11 mouse cellular contexts compared by ENCODE assay signal in the genomic region with DNA sequence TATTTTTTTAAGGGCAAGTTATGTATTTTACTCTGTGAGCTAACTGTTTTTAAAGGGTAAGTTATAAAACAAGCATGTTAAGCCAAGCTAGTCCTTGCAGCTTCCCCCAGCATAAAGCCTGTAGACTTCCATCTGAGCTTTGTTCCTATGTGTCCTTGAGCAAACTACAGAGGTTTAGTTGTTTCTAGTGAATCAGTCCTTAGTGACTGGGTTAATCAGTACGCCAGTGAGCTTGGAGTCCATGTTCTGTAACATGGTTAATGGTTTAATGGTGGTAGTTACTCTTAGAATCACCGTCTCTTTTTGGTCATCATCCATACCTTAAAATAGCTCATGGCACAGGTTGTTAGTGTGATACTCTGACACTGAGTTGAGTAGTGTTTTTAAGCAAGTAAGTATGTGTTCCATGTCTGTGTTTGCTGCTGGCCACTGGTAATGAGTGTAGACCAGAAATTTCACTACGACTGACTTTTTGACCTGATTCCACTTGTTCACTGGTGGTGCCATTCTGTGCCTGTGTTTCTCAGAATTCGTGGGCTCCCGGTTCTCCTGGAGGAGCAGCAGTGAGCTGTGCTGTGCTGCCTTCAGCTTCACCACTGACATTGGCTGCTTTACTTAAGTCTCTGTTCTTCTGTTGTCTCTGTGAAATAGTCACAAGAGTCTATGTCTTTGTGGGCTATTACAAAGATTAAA.
"Had no signal": no experiment of that assay in that cellular context is flagged by ENCODE, and none has a peak within 500 bp of the region (broad histone marks: within the 10 kb centered on the region; RNA-seq: fewer than 3 reads in every experiment).

No protein-coding gene starts in this region.

- H3K27ac ChIP-seq: intestine, embryonic 15.5 days; left cerebral cortex, adult 2 months; limb, embryonic 10.5 days; midbrain, embryonic 13.5 days; stomach, embryonic 15.5 days had no signal

- H3K4me2 ChIP-seq: intestine, embryonic 15.5 days; midbrain, embryonic 13.5 days; stomach, embryonic 15.5 days had no signal

- H3K4me3 ChIP-seq: intestine, embryonic 15.5 days; left cerebral cortex, adult 2 months; limb, embryonic 10.5 days; midbrain, embryonic 13.5 days; stomach, embryonic 15.5 days had no signal

- H3K36me3 ChIP-seq: intestine, embryonic 15.5 days; limb, embryonic 10.5 days; stomach, embryonic 15.5 days had no signal

- H3K9me3 ChIP-seq: intestine, embryonic 15.5 days; limb, embryonic 10.5 days; midbrain, embryonic 13.5 days; stomach, embryonic 15.5 days had no signal

- H3K27me3 ChIP-seq: intestine, embryonic 15.5 days; midbrain, embryonic 13.5 days; stomach, embryonic 15.5 days had no signal

- DNase-seq: lung, adult 2 months; lung, postnatal 36 days; right cerebral cortex, postnatal 14 days; thymus, adult 2 months; thymus, postnatal 36 days had no signal

- H3K4me1 ChIP-seq: limb, embryonic 10.5 days had no signal

- H3K9ac ChIP-seq: intestine, embryonic 15.5 days; midbrain, embryonic 13.5 days; stomach, embryonic 15.5 days had no signal

- ATAC-seq: intestine, embryonic 15.5 days; lung, postnatal 0 days; midbrain, embryonic 13.5 days had no signal
